Mouse (Mus musculus): Measurements from ENCODE around the gene Rps6ka2. TPM values are rescaled to one million over a fixed set of nuclear protein-coding genes. Genes with fewer than 3 reads are reported as not detected.
A peak's percentile ranks its signal among the peaks of the same experiment; 100 is the strongest.
"Not testable (repeated sequence)": the region's sequence is repeated elsewhere in the genome, so short reads cannot be mapped to it uniquely, and the experiment has no call there.

Gene Rps6ka2
- polyA plus RNA-seq (2012; rRNA removed): 1.8 and 2.1 TPM in 2 replicates

DNA sequence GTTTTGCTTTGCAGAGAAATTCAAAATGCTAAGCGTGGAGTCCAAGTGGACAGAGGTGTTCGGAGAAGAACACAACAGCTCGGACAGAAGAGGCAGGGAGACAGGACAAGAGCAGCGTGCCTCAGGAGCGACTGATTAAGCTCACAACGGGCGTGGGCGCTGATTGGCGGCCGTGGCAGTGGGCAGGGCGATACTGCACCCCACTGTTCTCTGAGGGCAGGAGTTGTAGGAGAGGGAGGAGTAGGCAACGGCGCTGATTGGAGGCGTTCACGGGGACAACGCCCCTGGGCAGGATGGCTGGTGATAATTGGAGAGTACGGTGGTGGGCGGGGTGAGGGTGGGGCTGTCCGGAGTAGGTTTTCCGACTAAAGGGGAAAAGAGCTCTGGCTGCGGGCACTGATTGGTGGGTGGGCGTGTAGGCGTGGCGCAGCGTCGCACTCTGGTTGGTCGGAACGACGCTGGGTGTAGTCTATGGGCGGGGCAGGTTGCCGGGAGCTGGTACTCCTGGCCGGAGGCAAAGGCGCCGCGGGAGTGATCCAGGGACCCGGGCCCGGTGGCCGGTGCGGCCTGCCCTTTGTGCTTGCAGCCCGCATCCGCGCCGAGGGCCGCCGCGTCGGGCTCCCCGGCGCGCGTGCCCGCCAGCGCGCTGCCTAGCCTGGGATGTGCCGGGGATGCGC, at the start of gene Rps6ka2:
Rps6ka2 (plus strand) TSS at position 489 of the 677 bp plus-strand sequence.
- TF ChIP-seq POLR2A (IDR thresholded peaks at IDR 0.05; ENCODE audit: low read depth, low read length) (peak; percentile 28), CTCF (IDR thresholded peaks at IDR 0.05; ENCODE audit: extremely low read depth, insufficient read length, insufficient replicate concordance, low read depth, low read length) (no peak)
- under 1% methylated on average over 56 of the region's 56 CpGs for WGBS
- peak within 1 kb of the TSS; percentile 77 for H3K27ac ChIP-seq (ENCODE audit: insufficient read depth, low read depth, low read length)

DNA sequence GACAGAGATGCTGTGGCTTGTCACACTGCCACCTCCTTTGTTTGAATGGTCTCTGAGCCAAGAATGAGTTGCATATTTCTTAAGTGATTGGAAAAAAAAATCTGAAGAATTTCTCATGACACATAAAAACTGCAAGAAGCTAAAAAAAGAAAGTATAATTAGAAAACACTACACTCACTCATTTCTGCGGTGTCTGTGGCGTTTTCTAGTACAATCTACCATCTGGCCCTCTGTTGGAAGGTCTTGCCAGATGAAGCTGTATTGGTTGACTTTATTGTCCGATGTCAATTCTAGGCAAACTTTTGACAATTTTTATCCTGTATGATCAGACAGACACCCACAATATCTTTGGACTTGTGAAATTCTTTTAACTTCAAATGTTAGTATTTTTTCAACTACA, 49.1 kb upstream of the Rps6ka2 start:
- WGBS: 87% methylated on average over 3 of the region's 3 CpGs
- not testable (repeated sequence) for H3K36me3 ChIP-seq (ENCODE audit: control insufficient read depth, insufficient read depth, low read length); H3K4me1 ChIP-seq (ENCODE audit: control insufficient read depth, insufficient read depth, insufficient read length, low read length); H3K27me3 ChIP-seq (ENCODE audit: control insufficient read depth, insufficient read depth, low read length); H3K4me3 ChIP-seq (ENCODE audit: low read depth, low read length); H3K27ac ChIP-seq (ENCODE audit: insufficient read depth, low read depth, low read length)

More for the DNA sequence above, at the start of gene Rps6ka2:
- H3K27me3 ChIP-seq (ENCODE audit: control insufficient read depth, insufficient read depth, low read length): 0 out of 2 replicates have a peak, but pooled peaks cover 2% of the 10 kb centered on the region
- H3K36me3 ChIP-seq (ENCODE audit: control insufficient read depth, insufficient read depth, low read length): no peaks in the 10 kb centered on the region
- H3K4me1 ChIP-seq (ENCODE audit: control insufficient read depth, insufficient read depth, insufficient read length, low read length): peaks cover 7% of the 10 kb centered on the region
- peak within 1 kb of the TSS; percentile 67 for H3K4me3 ChIP-seq (ENCODE audit: low read depth, low read length)

DNA sequence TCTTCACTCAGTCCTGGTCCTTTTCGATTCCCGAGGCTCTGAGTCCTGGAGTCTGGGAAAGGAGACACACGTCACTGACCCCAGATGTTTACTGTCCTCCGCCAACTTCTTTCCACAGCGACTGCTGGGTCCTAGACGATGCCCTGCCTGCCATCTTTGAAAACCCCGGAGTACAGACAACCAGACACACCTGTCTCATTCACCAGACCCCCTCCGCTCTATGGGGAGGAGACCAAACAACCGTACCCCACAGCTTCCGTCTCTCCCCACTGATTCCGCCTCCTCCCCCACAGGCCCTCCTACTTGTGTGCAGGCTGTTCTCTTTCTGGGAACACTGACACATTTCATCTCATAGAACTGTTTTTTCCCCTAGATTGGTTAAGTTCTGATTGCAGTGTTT, 47.4 kb upstream of the Rps6ka2 start:
- H3K27me3 ChIP-seq (ENCODE audit: control insufficient read depth, insufficient read depth, low read length); H3K4me3 ChIP-seq (ENCODE audit: low read depth, low read length); H3K36me3 ChIP-seq (ENCODE audit: control insufficient read depth, insufficient read depth, low read length); H3K27ac ChIP-seq (ENCODE audit: insufficient read depth, low read depth, low read length); H3K4me1 ChIP-seq (ENCODE audit: control insufficient read depth, insufficient read depth, insufficient read length, low read length): not testable (repeated sequence)
- WGBS: 70% methylated on average over 11 of the region's 11 CpGs

DNA sequence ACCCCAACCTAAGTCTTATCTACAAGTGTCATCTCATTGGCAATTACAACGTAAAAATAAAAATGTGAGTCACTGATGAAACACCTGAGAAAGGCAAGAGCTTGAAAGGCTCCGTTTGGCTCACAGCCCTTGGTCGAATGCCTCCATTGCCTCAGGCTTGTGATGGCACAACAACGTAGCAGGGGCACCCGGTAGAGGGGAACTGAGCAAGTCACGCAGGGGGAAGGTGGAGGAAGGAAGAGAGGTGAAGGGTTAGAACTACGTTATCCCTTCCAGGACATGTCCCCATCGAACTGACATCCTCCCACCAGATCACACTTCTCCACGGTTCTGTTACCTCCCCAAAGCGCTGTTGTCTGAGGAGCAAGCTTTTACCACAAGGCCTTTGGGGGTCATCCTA, 43.4 kb upstream of the Rps6ka2 start:
- whole genome bisulfite sequencing: 66% methylated on average over 10 of the region's 10 CpGs
- H3K27me3 ChIP-seq (ENCODE audit: control insufficient read depth, insufficient read depth, low read length); H3K4me1 ChIP-seq (ENCODE audit: control insufficient read depth, insufficient read depth, insufficient read length, low read length); H3K27ac ChIP-seq (ENCODE audit: insufficient read depth, low read depth, low read length); H3K4me3 ChIP-seq (ENCODE audit: low read depth, low read length); H3K36me3 ChIP-seq (ENCODE audit: control insufficient read depth, insufficient read depth, low read length): not testable (repeated sequence)

DNA sequence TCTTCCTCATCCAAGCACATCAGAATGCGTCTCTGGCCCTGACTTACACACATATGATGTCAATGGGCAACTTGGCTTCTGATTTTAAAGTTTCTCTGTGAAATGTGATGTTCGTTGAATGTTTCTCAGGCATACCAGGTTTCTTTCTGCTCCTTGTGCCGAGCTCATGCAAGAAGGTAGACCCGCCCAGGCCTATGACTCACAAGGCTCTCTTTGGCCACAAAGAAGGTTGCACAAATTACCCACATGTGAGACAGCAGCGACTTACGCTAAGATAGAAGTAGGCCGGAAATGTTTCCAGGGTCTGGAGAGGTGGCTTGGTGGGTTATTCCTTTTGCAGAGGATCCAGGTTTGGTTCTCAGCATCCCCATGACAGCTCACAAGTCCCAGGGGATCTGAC, 35.9 kb upstream of the Rps6ka2 start:
- not testable (repeated sequence) for H3K36me3 ChIP-seq (ENCODE audit: control insufficient read depth, insufficient read depth, low read length); H3K27ac ChIP-seq (ENCODE audit: insufficient read depth, low read depth, low read length); H3K27me3 ChIP-seq (ENCODE audit: control insufficient read depth, insufficient read depth, low read length); H3K4me3 ChIP-seq (ENCODE audit: low read depth, low read length); H3K4me1 ChIP-seq (ENCODE audit: control insufficient read depth, insufficient read depth, insufficient read length, low read length)
- WGBS: no CpG with 5 or more reads among the region's 7 CpGs

DNA sequence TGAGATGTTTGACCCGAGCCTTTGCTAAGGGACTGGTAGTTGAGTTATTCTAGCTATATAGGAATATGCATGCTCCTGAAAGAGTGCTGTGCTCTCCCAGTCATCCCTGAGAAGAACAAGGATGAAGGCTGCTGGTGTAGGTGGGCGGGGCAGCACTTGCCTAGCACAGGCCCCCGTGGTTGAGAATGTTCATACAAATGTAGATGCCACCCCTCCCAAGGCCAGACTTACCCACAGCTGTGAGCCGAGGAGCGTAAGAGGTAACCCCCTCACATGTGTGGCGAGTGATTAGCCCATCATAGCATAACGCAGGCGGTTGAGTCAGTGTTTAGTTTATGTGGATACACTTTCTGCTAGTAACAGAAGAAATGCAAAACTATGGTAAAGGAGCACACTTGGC, 34.6 kb upstream of the Rps6ka2 start:
- H3K4me3 ChIP-seq (ENCODE audit: low read depth, low read length); H3K27ac ChIP-seq (ENCODE audit: insufficient read depth, low read depth, low read length); H3K27me3 ChIP-seq (ENCODE audit: control insufficient read depth, insufficient read depth, low read length); H3K36me3 ChIP-seq (ENCODE audit: control insufficient read depth, insufficient read depth, low read length); H3K4me1 ChIP-seq (ENCODE audit: control insufficient read depth, insufficient read depth, insufficient read length, low read length): not testable (repeated sequence)
- WGBS: 87% methylated on average over 7 of the region's 8 CpGs

DNA sequence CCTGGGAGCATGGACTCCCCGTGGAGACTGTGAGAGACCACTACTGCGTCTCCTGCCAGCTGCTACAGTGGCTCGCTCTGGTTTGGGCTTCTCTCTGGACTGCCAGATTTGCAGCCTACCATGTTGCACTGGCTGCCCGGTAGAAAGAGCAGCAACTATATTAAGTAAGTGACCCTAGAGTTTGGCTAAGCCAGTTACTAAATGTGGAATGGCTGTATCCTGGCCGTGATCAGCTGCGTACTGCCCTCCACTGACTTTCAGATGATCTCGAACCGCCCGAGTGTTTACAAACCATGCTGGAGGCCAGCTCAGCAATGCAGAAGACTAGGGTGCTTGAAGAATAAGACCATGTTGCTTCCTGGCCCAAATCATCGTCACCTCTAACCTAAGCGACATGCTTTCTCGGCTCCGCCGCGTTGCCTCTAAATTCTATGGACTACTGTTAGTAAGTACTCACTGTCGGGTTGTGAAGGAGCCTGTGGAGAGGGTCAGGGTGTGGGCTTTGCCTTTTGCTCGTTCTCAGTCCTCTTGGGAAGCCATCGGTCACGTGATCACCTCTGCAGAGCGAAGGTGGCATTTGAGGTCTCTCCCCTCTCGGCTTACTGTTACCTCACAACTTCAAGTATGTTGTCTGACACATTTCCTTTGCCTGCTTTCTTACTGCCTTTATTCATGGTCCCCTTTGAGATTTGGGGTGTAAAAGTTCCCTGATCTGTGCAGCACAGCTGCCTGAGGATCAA, 31.6 kb upstream of the Rps6ka2 start:
- 75% methylated on average over 21 of the region's 21 CpGs for WGBS
- Histone ChIP-seq H3K4me1 (ENCODE audit: control insufficient read depth, insufficient read depth, insufficient read length, low read length) (no peaks in the 10 kb centered on the region), H3K4me3 (ENCODE audit: low read depth, low read length) (no peak overlapping the region), H3K27me3 (ENCODE audit: control insufficient read depth, insufficient read depth, low read length) (no peaks in the 10 kb centered on the region), H3K27ac (ENCODE audit: insufficient read depth, low read depth, low read length) (no peak overlapping the region), H3K36me3 (ENCODE audit: control insufficient read depth, insufficient read depth, low read length) (no peaks in the 10 kb centered on the region)
- TF ChIP-seq POLR2A (IDR thresholded peaks at IDR 0.05; ENCODE audit: low read depth, low read length): no peak
- no peak for TF ChIP-seq CTCF (IDR thresholded peaks at IDR 0.05; ENCODE audit: extremely low read depth, insufficient read length, insufficient replicate concordance, low read depth, low read length)

All from small intestine, adult 2 months (tissue).